Mouse (Mus musculus) lung, postnatal 25 days (tissue): Measurements from ENCODE around the gene Npm1.
A peak's percentile ranks its signal among the peaks of the same experiment; 100 is the strongest.

Source experiments
- DNase-seq: peaks from one replicate; pipeline ENCODE4 v3.0.0; 2022; ENCODE audit warnings: low spot score

Npm1 gene

DNA sequence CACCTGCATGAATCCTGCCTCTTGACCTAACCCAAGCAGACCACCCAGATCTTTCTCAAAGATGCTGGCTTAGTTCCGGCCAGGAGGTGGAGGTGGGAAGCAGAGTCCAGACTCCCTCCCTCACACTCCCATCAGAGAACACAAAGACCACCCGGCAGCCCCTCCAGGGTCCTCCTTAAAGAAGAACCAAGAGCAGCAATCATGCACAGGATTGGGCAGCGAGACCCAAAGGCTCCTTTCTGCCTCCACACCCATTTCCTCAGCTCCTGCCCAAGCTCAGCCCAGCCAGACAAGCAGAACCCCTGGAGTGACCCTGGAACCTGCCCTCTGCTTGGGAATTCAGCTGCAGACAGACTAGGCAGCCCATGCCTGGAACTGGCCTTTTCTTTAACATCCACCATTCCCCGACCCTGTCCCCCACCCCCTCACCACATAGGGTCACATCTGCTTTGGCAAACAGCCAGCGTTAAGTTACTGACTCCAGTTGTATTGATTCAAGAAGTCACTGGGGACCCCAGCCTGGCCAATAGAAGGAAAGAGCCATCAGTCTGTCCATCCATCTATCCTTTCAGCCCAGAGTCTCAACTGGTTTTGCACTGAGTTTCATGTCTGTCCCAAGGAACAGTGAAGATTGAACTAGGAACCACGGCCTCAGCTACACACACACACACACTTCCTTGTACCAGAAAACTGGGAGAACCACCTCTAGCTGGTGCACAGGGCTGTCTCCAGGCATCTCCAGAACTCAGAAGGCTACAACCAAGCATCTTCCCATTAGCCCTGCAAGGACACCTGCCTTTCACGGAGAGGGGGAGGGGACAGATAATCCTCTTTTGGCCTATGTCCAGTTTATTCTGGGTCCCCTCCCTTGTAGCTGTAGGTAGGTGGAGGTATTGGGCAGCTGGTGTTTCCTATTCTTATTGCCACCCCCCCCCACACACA, 17.5 kb downstream of the Npm1 start:
- no peak for DNase-seq

DNA sequence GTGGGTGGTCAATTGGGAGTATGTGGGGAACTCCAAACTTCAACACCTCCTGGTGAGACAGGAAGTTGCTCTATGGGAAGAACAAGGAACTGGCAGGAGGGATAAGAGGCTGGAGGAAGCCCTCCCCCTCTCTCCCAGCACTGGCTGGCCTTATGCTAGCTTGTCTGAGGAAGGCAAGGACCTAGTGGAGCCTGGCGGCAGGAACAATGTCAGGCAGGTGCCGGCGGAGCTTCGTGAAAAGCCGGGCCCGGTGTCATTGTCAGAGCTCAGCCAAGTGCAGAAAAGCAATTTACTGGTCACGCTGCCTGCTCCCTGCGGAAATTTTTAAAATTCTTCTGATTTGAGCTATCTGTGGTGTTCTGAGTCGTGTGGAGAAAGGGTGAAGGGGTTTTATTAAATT, 19.1 kb downstream of the Npm1 start:
- no peak for DNase-seq

GRCm38 (mm10) chr11:33142801-33143200, 20.2 kb downstream of the Npm1 start:
- DNase-seq = peak; percentile 60

- no peak for DNase-seq
Measured at GRCm38 (mm10) chr11:33140111-33140460, 22.9 kb downstream of the Npm1 start.

GRCm38 (mm10) chr11:33139458-33140110, 23.4 kb downstream of the Npm1 start:
- no peak for DNase-seq

- DNase-seq = no peak
Measured at GRCm38 (mm10) chr11:33138686-33139085, 24.3 kb downstream of the Npm1 start.

DNA sequence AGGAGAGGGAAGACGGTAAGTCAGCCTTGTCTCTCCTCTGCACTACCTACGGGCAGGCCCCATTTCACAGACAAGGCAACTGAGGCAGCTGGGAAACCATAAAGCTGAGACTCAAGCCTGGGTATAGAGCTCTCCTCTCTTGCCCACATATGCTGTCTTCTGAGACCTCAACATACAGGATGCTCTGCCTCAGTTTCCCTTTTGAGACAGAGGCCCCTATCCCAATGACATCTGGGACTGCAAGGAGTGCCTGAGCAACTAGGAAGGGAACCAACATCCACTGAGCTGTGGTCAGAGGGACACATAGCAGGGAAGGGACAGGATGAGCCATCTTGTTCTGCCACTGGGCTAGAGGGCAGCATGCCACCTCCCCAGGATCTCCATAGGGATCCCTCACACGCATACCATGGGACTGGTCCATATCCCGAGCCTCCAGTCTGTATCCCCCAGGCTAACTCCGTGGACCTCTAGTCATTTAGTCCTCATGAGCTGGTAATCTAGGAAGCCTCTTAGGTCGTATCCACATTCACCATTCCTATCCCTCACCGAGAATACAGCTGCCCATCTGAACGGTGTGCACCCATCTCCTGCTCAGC, 28.5 kb downstream of the Npm1 start:
- no peak for DNase-seq

GRCm38 (mm10) chr11:33132619-33133338, 30.2 kb downstream of the Npm1 start:
- no peak for DNase-seq

DNA sequence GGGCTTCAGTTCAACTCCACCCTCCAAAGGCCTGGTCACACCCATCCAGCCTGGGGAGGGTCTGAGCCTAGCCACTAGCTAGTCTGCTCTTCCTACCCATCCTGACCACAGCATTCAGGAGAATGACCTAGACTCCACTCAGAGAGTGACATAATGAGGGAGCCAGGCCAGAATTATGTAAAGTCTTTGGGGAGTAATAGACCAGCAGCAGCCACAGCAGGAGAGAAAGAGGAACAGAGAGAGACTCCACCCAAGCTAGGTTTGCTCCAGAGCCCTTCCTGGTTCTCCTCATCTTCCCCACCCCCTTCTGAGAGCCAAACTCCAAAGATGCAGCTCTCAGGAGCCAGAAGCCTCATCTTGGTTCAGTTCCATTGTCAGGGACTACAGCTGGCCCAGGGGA, 35.9 kb downstream of the Npm1 start:
- DNase-seq = no peak

DNA sequence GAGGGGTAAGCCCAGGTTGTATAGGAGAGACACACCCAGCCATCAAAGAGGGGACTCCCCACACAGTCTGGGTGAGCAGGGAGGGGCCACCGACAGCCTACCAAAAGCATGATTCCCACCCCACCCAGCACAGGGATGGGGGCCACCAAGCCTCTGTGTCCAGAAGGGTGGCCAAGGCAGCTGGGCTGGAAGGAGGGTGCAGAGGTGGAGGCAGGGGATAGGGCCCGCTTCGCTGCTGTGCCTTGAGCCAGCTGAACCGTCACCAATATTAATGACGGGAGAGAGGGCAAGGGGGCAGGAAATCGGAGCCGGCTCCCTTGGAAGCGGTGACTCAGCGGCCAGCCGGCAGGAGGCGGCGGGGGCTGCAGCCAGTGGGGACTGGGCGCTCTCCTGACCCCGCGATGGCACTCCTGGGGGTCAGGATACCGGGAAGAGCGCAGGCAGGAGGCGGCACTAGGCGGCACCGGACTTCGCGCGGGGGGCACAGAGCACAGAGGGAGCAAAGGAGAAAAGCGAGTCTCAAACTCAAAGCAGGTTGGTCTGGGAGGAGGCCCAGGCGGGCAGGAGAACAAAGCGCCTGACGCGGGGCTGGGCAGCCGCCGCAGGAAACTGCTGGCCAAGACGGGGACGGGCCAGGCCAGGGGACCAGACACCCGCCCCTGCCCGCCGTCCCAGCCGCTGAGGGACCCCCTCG, 40.3 kb downstream of the Npm1 start:
- DNase-seq = no peak

DNA sequence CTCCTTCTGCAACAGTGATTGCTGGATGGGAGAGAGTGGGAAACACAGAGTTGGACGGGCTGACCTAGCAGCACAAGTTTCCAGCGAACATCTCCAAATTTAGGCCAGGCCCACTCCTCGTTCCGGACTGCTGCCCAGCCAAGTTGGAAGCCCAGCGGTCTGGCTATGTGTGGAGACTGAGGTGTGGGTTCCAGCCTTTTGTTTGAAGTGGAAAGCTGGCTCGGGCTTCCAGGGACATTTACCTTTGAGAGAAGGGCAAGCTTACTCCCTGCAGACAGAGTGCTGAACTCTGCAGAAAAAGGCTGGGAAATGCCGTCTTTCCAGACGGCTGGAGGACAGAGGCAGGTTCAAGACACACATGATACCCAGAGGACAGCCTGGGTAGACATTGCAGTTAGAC, 43.5 kb downstream of the Npm1 start:
- no peak for DNase-seq

GRCm38 (mm10) chr11:33119116-33119515, 43.9 kb downstream of the Npm1 start:
- no peak for DNase-seq

DNA sequence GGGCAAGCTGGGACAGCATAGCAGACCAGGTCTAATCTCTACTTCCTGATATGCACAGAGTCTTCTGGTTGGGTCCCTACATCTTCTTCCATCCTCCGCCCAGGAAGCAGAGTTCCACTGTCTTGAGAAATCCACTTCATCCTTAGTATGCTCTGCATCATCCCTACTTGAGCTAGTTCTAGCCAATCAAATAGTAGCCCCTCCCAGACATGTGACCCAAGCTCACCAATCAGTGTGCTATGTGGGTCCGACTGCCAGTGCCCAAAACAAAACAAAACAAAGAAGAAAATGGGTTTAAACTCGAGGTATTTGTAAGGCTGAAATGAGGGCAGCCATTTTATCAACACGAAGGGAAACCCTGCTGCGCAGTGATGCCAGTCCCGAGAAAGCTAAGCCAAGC, 44.5 kb downstream of the Npm1 start:
- no peak for DNase-seq

- DNase-seq = no peak
Measured at GRCm38 (mm10) chr11:33115796-33116195, 47.2 kb downstream of the Npm1 start.

GRCm38 (mm10) chr11:33112407-33112806, 50.6 kb downstream of the Npm1 start:
- no peak for DNase-seq

DNA sequence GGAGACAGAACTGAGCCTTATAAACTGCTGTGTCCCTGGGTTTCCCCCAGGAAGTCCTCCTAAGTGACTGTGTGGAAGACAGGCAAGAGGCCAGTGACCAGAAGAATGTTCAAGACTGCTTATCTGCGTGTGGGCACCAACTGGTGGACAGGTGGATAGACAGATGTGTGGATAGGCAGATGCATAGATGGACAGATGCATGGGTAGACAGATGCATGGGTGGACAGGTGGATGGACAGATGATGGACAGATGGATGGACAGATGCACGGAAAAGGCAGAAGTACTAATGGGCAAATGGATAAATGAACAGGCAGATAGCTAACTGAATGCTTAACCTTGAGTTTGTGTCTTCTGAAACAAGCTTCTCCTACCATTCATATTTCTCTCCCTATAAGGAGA, 52.9 kb downstream of the Npm1 start:
- DNase-seq = no peak

- DNase-seq = no peak
Measured at GRCm38 (mm10) chr11:33107540-33107939, 55.5 kb downstream of the Npm1 start.

DNA sequence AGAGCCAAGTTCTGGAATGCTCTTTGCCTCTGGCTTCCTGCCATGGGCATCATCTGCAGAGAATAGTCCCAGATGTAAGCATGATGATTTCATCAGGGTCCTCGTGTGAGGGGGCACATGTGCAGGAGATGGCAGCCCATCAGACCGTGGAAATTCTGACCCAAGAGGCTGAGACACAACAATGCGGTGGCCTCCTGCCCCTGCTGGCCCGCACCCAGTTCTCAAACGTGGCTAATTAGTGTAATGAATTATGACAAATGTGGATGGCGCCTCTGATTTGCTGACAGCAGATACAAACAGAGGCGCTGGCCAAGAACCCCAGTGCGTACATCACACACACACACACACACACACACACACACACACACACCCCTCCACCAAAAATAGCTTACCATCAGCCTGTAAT, 58.1 kb downstream of the Npm1 start:
- DNase-seq = no peak

DNA sequence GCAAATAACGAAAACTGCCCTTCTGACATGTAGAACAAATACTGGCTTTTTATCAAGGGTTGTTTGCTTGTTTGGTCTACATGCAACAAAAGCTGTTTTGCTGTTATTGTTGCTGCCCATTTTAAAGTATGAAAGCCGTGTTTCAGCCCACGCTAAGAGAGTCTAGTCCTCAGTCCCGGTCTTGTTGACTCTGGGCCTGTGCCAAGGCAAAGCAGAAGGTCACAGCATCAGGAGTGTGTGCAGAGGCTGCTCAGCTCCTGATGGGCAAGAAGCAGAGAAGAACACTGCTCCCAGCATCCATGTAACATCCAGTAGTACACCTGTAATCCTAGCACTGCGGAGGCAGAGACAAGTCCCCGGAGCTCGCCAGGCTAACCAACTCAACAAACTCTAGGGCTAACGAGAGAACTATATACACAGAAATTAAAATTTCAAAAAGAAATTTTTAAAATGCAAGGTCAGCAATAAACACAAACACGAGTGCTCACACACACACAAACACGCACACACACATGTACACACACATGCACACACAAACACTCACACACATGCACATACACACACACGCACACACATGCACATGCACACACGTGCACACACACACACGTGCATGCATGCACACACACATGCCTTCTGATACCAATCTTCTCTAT, 59.6 kb downstream of the Npm1 start:
- no peak for DNase-seq
